8 mouse cellular contexts compared by ENCODE assay signal in genomic region chr6:49007981-49008380, GRCm38 (mm10). TPM values are rescaled to one million over a fixed set of nuclear protein-coding genes. Genes with fewer than 3 reads are reported as not detected.
DNase-seq lines count a peak whose midpoint lies in the region; ATAC-seq and TF ChIP-seq lines count a peak whose summit lies in the region.

No protein-coding gene starts in this region.

- peak overlapping the region; percentile 31 for H3K9ac ChIP-seq in forebrain, postnatal 0 days
- no peak overlapping the region; the same call in 1 of the 2 replicates for H3K9ac ChIP-seq in hindbrain, embryonic 12.5 days

- 0 out of 2 replicates have a peak, but pooled peaks cover 4% of the 10 kb centered on the region for H3K4me1 ChIP-seq in forebrain, postnatal 0 days (ENCODE audit: insufficient read depth)
- H3K4me1 ChIP-seq in hindbrain, embryonic 12.5 days: peaks cover 6% of the 10 kb centered on the region; the same call in 1 of the 2 replicates

- peak overlapping the region; percentile 58 for H3K4me2 ChIP-seq in forebrain, postnatal 0 days (ENCODE audit: low read depth)
- peak overlapping the region; percentile 46 for H3K4me2 ChIP-seq in hindbrain, embryonic 12.5 days (replicated peaks)

- 2% methylated on average over 9 of the region's 9 CpGs for WGBS in forebrain, postnatal 0 days
- WGBS in hindbrain, embryonic 12.5 days: 1% methylated on average over 9 of the region's 9 CpGs

- ATAC-seq in forebrain, postnatal 0 days: peak; percentile 36; the same call in 1 of the 2 replicates
- ATAC-seq in hindbrain, embryonic 12.5 days (ENCODE audit: low FRiP score): no peak

- peak; percentile 86 for DNase-seq in NIH3T3 (ENCODE audit: low read depth)
- peak; percentile 61 to 69 for DNase-seq in cerebellum, adult 18-20 months
- DNase-seq in forebrain, postnatal 0 days: peak; percentile 84
- DNase-seq in layer of hippocampus, postnatal 14 days (ENCODE audit: low spot score in 2 of 2): peak; percentile 50 to 69
- DNase-seq in lung, postnatal 36 days: peak; percentile 77
- DNase-seq in retina, postnatal 1 day: peak; percentile 78
- DNase-seq in urinary bladder, postnatal 25 days (ENCODE audit: low spot score): peak; percentile 52

- TF ChIP-seq CTCF in forebrain, postnatal 0 days (IDR thresholded peaks at IDR 0.05; ENCODE audit: low read depth): peak; percentile 86

- no peaks in the 10 kb centered on the region for H3K27me3 ChIP-seq in forebrain, postnatal 0 days (ENCODE audit: insufficient read depth, low read length)
- H3K27me3 ChIP-seq in hindbrain, embryonic 12.5 days: no peaks in the 10 kb centered on the region

- H3K27ac ChIP-seq in forebrain, postnatal 0 days (ENCODE audit: low read depth, low read length): no peak overlapping the region
- no peak overlapping the region for H3K27ac ChIP-seq in hindbrain, embryonic 12.5 days

- no peaks in the 10 kb centered on the region for H3K36me3 ChIP-seq in forebrain, postnatal 0 days (ENCODE audit: insufficient read depth)
- no peaks in the 10 kb centered on the region for H3K36me3 ChIP-seq in hindbrain, embryonic 12.5 days

- peak overlapping the region; percentile 30 for H3K4me3 ChIP-seq in forebrain, postnatal 0 days (ENCODE audit: low read depth, low read length)
- peak overlapping the region; percentile 15 for H3K4me3 ChIP-seq in hindbrain, embryonic 12.5 days

- no peaks in the 10 kb centered on the region for H3K9me3 ChIP-seq in forebrain, postnatal 0 days (ENCODE audit: low read length)
- H3K9me3 ChIP-seq in hindbrain, embryonic 12.5 days (replicated peaks): no peaks in the 10 kb centered on the region; the same call in 1 of the 2 replicates

RNA-seq across cellular contexts. Expression of gene Svs1, which starts 21.3 kb away (rescaled TPM):
- total RNA-seq in forebrain, postnatal 0 days (2014; rRNA removed): not detected in 2 replicates
- polyA plus RNA-seq in forebrain, postnatal 0 days (2015; fragmentation: Nextera tagmentation; extraction: Ambion mirVana): not detected in 2 replicates
- not detected in 2 replicates for polyA plus RNA-seq in hindbrain, embryonic 12.5 days (2016; fragmentation: Nextera tagmentation; extraction: Ambion mirVana)
- total RNA-seq in layer of hippocampus, postnatal 14 days (2021): not detected

RNA-seq across cellular contexts. Expression of gene Gpnmb, which starts 28.4 kb away (rescaled TPM):
- total RNA-seq in forebrain, postnatal 0 days (2014; rRNA removed): 0.92 and 1.6 TPM in 2 replicates
- polyA plus RNA-seq in forebrain, postnatal 0 days (2015; fragmentation: Nextera tagmentation; extraction: Ambion mirVana): 1.4 and 1.8 TPM in 2 replicates
- polyA plus RNA-seq in hindbrain, embryonic 12.5 days (2016; fragmentation: Nextera tagmentation; extraction: Ambion mirVana): 0.31 and 0.65 TPM in 2 replicates
- under 1 TPM; 0.86 to 0.99 TPM for total RNA-seq in layer of hippocampus, postnatal 14 days (2021)

RNA-seq across cellular contexts. Expression of gene Doxl2, which starts 33.2 kb away (rescaled TPM):
- not detected in 2 replicates for total RNA-seq in forebrain, postnatal 0 days (2014; rRNA removed)
- not detected in 2 replicates for polyA plus RNA-seq in forebrain, postnatal 0 days (2015; fragmentation: Nextera tagmentation; extraction: Ambion mirVana)
- not detected in 2 replicates for polyA plus RNA-seq in hindbrain, embryonic 12.5 days (2016; fragmentation: Nextera tagmentation; extraction: Ambion mirVana)
- total RNA-seq in layer of hippocampus, postnatal 14 days (2021): not detected
